Mouse (Mus musculus) mouse trophoblast stem cell (cell line): ENCODE data around the gene Stpg3.

Experiments used
- in situ Hi-C, 2 experiments: fragments of 300-500 bp; cut with MseI, MboI; formaldehyde crosslinking; loops; 2 replicates in 1 of 2; 3 replicates in 1 of 2; pipeline ENCODE4 v1.15.1; 2025

Gene Stpg3

DNA sequence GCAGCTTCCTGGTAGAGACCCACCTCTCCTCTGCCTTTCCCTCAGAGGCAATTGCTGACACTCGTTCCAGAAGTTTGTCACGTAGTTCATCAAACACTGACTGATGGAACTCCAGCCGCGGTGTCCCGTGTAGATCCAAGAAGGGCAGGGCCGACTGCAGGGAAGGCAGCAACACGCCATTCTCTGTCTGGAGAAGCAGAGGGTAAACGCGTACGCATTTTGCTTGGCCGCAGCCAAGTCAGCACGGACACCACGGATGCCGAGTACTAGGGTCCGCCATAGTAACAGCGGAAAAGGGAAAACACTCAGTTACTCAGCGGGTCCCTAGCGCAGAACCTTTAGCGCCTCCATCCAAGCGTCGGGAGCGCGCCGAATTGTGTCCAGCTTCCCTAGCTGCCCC lies 3.8 kb downstream of the Stpg3 start:
- in situ Hi-C loops, result no loop called here

DNA sequence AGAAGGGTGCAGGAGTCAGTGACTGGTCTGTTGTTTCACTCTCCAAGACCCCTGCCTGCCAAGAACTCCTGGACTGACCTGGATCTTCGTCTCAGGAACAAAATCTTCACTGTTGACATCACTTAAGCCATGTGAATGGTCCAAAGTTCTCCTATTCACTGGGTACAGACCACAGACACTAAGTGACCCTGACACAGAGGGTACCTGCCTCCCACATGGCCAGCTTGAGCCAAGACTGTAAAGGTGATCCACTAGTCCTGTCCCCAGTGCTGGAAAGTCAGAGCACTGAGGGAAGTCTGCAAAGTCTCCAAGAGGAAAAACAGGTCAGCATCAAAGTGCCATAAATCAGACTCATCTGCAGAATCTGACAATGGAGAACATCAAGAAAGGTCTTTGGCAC lies 6.8 kb downstream of the Stpg3 start:
- in situ Hi-C loops, result no loop called here

DNA sequence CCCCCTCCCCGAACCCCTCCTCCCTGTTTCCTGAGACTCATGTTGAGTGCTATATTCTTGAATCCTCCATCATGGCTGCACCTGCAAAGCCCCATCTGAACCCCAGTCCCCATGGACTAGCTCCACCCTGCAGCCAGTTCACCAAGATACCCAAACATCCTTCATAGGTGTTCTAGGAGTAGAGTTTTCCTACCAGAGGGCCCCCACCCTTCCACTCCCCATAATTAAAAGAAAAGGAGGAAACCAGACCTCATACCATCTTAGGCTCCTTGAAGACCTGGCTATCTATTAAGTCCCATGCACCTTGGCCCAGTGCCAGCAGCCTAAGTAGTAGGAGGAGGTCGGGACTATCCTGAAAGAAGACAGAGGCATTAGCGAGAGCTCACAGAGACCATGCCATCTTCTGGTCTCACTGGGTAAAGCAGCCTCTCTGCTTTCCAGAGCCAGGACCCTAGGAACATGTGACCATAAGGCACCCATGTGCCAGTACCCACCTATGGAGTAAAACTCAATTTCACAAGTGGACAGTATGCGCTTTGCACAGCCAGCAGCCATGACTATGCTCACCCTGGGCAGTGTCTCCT lies 10.7 kb downstream of the Stpg3 start:
- in situ Hi-C loops, result no loop called here

- in situ Hi-C loops, result no loop called here
Measured at GRCm38 (mm10) chr2:25200631-25201030, 13.8 kb downstream of the Stpg3 start.

DNA sequence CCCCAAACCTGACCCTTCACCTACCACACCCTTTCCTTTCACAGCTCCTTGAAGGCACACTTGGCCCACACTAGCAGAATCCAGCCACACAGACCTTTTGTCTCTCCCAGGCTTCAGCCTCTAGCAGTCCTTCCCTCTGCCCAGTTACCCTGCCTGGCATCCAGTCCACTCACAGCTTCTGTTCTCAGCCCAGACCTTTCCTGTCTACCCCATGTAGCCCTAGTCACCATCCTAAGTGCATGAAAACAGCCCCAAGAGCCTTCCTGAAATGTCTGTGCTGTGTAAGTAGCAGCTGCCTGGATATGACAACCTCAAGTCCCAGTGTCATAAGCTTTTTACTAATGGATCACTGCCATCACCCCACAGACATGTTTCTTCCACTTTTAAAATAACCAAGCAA lies 16.5 kb downstream of the Stpg3 start:
- in situ Hi-C loops, result no loop called here

GRCm38 (mm10) chr2:25197191-25197590 lies 17.2 kb downstream of the Stpg3 start:
- in situ Hi-C loops, result no loop called here

DNA sequence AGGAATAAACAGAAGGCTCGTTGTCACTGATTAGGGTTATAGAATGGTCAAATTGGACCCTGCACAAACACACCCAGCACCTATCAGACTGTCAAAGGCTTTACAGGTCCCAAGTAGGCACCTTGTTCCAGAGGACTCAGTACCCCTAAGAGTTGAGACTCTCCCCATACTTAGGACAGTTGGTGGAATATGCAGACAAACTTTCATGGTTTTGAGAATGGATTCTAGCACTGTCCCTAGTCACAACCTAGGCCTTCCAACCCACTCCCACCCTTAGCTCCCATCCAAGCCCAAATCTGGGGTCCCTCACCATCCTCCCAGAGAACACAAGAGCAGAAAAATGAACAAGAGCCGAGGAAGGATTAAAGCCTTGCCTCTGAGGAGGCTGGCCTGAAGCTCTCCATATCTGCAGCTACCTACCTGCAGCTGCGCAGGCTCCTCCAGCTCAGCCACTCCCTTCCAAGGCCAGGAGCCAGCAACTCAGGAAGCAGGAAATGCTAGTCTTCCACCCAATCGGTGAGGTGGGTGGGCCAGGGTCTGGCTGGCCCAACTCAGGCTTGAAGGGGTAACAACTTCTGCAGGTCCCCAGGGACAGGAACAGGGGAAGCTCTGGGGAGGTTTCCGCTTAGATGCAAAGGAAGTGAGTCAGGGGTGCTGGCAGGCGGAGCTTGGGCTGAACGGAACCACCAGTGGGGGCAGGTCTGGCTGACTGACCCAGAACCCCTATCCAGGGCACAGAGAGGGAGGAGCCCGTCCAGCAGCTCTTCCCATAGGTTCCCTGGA lies 18.1 kb downstream of the Stpg3 start, which contains the start of gene Tor4a:
TSS of gene Tor4a (minus strand) at position 715 of the 783 bp plus-strand sequence.
- in situ Hi-C loops, result no loop called here

- in situ Hi-C loops, result no loop called here
Measured at GRCm38 (mm10) chr2:25195211-25196156, 19.0 kb downstream of the Stpg3 start.

GRCm38 (mm10) chr2:25194486-25195171 lies 19.8 kb downstream of the Stpg3 start:
- in situ Hi-C loops, result no loop called here

DNA sequence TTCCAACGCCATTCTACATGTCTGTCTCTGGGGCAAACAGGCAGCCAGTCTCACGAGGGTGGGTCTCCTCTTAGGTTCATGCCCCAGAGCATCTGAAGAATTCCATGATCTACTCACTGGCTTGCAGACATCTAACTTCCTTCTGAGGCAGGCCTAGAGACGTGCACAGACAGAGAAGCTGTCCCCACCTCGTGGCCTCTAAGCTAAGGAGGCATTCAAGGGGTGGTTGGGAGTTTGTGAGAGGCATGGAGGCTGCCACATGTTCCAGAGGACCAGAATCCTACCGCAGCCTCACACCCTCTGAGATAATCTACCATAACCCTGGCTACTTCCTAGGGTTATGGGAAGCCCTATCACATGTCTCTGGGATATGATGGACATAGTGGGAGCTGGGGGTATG lies 20.4 kb downstream of the Stpg3 start:
- in situ Hi-C loops, result no loop called here

DNA sequence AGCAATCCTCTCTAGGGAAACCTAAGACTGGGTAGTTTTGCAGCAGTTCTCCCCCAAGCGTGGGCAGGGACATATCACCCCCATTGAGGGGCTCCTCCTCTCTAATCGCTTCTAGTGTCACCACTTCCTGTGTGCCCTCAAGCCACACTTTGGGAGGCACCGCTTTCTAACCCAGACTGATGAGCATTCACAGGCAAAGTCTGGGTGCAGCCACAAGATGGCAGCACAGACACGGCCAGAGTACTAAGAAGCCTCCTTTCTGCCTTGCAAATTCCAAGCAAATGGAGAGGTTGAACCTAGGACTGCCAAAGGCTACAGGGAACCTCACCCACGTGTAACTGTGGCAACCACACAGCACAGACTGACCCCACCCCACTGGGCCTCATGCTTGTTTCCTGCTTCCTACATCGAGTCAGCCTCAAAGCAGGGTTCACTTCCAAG lies 21.1 kb downstream of the Stpg3 start:
- in situ Hi-C loops, result no loop called here

GRCm38 (mm10) chr2:25187841-25188240 lies 26.6 kb downstream of the Stpg3 start:
- in situ Hi-C loops, result no loop called here

GRCm38 (mm10) chr2:25186575-25186930 lies 27.9 kb downstream of the Stpg3 start:
- in situ Hi-C loops, result no loop called here

- in situ Hi-C loops, result no loop called here
Measured at GRCm38 (mm10) chr2:25185625-25186574, 28.5 kb downstream of the Stpg3 start.

DNA sequence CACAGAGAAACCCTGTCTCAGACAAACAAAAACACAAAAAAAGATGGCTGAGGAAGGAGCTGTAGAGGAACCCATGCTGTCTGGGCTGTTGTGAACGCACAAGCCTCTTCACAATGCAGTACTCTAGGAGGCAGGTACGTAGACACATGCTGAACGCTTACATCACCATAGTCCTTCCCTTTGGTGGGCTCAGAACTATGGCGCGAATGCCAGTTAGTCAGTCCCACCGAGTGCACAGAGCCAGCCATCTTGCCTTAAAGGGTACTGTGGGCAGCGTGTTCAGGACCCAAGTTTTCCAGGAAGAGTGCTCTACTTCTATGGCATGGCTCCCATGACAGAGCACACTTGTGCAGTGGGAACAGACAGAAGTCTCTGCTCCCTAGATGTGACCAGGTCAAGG lies 29.9 kb downstream of the Stpg3 start:
- in situ Hi-C loops, result no loop called here

DNA sequence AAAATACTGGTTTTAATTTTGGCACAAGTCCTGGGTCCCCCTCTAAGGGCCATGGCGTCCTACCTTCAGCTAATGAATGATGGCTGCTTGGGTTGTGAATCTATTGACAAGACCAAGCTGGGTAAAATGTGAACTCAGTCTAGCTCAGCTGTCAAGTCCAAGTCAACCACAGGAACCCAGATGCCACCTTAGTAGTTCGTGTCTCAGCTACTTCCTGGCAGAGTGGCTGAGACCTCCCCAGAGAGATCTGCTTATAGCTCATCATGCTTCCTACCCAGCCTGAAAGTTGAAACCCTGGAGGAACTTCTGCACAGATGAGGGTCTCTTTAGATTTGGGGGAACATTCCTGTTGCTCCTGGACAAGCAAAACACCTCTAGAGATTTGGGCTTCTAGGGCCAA lies 31.1 kb downstream of the Stpg3 start:
- in situ Hi-C loops, result no loop called here

- in situ Hi-C loops, result no loop called here
Measured at GRCm38 (mm10) chr2:25182664-25183063, 31.8 kb downstream of the Stpg3 start.

GRCm38 (mm10) chr2:25181891-25182397 lies 32.5 kb downstream of the Stpg3 start:
- in situ Hi-C loops, result no loop called here

DNA sequence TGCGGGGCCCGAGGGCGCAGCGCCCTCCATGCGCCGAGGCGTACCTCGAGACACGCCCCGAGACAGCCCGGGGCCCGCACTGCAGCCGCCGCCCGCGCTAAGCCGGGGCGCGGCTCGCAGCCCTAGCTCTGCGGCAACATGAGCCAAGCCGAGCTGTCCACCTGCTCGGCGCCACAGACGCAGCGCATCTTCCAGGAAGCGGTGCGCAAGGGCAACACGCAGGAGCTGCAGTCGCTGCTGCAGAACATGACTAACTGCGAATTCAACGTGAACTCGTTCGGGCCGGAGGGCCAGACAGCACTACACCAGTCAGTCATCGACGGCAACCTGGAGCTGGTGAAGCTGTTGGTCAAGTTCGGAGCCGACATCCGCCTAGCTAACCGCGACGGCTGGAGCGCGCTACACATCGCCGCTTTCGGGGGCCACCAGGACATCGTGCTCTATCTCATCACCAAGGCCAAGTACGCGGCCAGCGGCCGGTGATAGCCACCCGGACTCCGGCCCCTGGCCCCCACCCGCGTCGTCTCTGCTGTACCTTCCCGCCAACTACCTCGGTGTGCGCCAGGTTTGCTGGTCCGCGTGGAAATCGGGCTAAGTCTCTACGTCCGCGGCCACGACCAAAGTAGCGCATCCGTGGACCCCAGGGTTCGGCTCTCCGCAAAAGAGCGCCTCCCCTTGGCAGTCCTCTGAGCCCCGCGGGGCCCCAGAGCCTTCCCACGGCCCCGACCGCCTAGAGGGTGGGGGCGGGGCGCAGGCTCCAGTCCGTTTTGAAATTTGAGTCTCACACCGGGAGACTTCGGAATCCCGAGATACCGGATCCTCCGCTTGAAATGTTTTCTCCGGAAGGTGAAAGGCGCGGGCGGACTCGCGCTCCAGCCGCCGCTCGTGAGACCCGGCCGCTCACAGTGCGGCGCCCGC lies 33.2 kb downstream of the Stpg3 start:
- in situ Hi-C loops, result no loop called here
